Mouse (Mus musculus) layer of hippocampus, postnatal 25 days (tissue): ENCODE measurements at regions not wholly inside any gene's neighbourhood (a gene's known extent, or its start where the extent isn't known, plus 50 kb on each side); places are given as distances from the start of the nearest gene placed in this dataset.

Source experiments
- DNase-seq, 2 experiments: peaks; one replicate each; pipeline ENCODE4 v3.0.0; 2022; ENCODE audit warnings: mixed read lengths in 2 of 2, low spot score in 1 of 2; ENCODE audit errors: extremely low spot score in 1 of 2

- no peak for DNase-seq
These were observed 105.2 kb downstream of the Lrig3 start for GRCm38 (mm10) chr10:126070984-126071713.

GRCm38 (mm10) chr10:126071714-126072057, 105.7 kb downstream of the Lrig3 start:
- no peak for DNase-seq

- no peak for DNase-seq
These were observed 111.5 kb downstream of the Lrig3 start for GRCm38 (mm10) chr10:126077313-126077966.

- no peak for DNase-seq
These were observed 116.6 kb downstream of the Lrig3 start for GRCm38 (mm10) chr10:126082576-126082975.

DNA sequence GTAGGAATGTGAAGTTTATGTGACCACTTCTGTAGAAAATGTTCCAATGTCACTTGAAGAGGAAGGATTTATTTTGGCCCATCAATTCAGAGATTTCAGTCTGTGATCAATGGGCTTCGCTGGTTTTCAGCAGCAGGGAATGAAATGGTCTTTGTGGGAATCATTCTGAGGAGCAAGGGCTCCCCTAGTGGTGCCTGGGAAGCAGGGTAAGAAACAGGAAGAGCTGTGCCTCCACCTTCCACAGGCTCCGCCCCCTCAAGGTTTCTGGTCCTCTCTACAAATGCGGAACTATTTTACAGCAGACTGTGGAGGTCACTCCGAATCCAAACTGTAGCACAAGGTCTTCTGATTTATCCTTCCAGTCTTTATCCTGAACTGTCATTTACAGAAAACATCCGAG, 120.7 kb downstream of the Lrig3 start:
- no peak for DNase-seq

DNA sequence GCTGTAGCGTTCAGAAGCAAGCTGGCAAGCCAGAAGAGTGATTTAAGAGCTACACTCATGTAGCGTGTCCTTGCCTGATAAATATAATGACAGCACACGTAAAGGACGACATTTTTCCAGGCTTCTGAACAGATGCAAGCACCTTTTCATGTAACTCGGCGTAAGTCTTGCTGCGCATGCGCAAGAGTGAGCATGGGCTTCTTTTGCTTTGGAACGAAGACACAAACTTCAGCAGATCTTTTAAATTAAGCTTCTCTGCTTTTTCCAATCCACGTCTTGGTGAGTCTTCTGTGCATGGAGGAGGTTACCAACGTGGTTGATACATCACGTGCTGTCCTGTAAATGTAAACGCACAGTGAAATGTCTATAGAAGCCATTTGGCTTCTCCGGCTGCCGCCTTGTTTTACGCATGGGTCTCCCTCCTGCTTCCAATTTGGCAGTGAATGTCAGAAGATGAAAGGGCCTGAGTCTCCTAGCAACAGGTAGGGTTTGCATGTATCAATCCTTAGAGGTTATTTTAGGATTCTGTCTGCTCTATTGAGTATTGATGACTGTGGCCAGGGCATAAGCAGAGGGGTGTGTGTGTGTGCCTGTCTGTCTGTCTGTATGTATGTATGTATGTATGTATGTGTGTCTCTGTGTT, 128.4 kb downstream of the Lrig3 start:
- DNase-seq = no peak

- no peak for DNase-seq
These were observed 131.9 kb downstream of the Lrig3 start for GRCm38 (mm10) chr10:126097896-126098295.

DNA sequence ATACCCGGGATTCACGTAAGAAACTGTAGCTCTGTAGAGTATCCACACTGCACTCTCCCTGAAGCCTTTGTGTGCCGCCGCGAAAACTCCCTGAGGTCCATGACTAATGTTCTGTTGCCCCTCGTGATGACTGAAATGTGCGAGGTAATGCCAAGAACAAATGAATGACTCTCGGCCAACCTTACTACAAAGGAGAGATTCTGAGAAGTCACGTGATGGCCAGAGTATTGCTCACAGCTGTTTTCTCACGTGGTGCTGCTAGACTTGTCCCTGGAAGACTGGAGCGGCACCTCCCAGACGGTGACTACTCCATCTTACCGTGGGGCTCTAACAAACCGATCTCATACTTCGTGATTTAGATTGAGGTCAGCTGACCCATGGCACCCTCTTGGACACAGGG, 136.9 kb downstream of the Lrig3 start:
- DNase-seq = no peak

GRCm38 (mm10) chr10:126113106-126113505, 147.1 kb downstream of the Lrig3 start:
- no peak for DNase-seq

DNA sequence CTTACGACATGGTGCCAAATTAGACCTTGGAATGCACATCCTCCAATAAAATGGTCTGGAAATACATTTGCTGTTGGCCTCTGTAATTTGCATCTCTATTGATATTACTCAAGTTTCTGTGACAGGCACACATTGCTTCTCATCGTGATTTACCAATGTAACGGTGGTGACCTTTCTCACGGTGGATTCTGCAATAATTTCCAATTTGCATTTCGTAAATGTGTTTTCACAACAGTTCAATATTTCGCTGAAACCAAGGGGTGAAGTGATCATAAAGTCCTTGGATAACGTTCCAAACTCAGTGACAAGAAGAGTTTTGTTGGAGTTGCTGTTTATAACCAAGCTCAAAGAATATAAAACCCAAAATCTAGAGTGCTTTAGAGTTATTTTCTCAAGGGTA, 149.4 kb downstream of the Lrig3 start:
- no peak for DNase-seq

DNA sequence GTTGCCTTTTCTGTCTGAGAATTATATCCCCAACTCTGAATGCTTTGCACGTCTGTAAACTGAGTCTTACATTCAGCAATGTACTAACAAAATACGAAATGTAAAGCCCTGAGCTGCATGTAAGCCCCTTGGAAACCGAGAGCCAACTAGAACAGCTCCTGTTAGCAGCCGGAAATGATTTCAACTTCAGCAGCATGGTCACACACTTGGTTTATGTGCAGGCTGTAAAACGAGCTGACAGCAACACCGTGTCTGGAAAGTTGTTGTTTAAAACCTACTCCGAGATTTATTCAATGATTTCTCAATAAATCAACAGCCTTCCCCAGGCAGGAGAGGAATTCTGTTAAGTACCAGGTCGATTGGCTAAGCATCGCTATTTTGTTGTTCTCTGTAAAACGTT, 155.7 kb downstream of the Lrig3 start:
- DNase-seq = no peak

DNA sequence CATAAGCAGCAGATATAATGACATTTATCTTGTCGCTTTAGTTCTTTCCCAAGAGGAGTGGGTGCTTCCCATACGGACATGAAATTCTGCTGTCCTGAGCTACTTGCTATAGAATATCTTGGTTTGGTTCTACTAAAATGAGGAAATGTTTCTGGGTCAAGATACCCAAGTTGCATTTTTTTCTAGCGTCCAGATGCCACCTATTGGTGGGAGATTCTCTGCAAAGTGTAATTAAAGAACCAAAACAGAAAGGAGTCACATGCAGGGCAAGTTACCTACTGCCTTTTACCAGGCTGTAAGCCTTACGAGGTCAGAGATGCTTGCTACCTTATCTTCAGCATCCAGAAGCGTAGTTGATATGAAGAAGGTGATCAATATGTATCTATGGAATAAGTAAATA, 156.5 kb downstream of the Lrig3 start:
- DNase-seq = no peak

DNA sequence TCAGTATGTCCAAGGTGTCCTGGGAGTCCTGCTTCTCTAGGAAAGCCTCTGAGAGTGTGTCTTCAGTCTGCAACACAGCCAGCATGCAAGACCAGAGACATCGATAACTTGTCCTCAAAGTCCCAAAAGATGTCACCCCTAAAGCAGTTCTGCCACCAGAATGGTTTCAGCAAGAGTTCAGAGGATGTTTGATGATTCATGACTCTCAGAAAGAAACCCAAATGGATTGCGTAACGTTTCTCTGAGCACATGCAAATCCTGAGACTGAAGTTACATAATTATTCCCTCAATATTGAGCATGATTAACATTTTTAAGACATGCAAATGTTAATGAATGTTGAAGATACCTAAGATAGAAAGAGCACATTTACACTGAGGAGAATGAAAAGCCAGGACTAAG, 167.2 kb downstream of the Lrig3 start:
- no peak for DNase-seq

DNA sequence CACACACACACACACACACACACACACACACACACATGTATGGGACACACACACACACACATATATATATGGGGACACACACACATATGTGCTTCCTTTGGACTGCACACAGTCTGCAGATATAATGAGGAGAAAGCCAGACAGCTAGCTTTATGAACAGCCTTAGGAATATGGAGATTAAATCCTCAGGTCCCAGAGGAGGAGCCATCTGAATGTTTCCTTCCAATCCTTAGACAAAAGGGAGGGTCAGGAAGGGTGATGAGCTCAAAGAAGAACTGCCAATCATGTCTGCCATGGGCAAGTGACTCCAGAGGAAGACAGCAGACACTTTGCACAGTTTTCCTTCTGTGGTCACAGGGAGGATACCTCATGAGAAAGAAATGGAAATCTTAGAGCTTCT, 168.0 kb downstream of the Lrig3 start:
- DNase-seq = no peak

DNA sequence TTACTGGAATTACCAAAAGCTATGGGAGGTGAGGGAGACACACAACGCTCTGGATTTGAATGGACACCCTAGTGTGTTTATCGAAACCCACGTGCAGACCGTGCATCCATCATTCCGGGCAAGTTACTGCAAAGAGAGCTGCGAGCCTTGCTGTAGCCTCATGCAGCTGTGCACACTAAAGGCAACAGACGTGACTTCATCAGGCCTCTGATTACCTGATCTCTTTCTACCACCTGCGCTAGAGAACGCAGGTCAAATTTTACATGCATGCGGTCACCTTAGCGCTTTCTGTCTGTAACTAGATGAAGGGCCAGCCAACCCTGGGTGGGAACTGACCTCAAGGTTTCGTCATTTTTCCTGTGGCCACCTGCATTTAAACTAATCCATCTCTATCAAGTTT, 172.6 kb downstream of the Lrig3 start:
- DNase-seq = no peak

GRCm38 (mm10) chr10:126141586-126141985, 175.6 kb downstream of the Lrig3 start:
- no peak for DNase-seq

GRCm38 (mm10) chr10:126143833-126144232, 177.9 kb downstream of the Lrig3 start:
- DNase-seq = peak in 1 of 2 experiments; percentile 19

DNA sequence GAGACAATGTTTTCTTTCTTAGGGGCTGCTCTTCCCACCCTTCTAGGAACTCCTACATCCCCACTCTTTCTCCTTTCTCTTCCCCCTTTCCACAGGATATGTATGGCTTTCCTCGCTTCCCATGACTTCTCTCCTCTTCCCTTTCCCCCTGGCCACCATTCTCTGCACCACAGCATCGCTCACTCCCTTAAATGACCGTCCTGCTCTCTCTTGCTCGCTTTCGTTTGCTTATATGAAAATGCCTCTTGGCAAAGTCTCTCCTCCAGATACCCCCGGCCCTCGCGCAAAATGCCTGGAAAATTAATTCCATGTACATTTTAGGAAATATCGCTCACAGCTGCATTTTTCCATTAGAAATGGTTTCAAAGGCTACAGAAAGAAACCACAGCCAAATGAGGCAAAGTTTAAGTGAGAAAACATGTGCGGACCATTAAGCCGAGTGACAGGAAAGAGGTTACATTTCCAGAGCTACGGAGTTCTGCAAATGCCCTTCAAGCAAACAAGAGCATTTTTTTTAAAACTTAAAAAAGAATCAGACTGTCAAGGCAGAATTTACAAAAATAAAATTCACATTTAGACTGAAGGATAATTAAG, 178.7 kb downstream of the Lrig3 start:
- DNase-seq = no peak

GRCm38 (mm10) chr10:126157300-126157699, 191.3 kb downstream of the Lrig3 start:
- no peak for DNase-seq

DNA sequence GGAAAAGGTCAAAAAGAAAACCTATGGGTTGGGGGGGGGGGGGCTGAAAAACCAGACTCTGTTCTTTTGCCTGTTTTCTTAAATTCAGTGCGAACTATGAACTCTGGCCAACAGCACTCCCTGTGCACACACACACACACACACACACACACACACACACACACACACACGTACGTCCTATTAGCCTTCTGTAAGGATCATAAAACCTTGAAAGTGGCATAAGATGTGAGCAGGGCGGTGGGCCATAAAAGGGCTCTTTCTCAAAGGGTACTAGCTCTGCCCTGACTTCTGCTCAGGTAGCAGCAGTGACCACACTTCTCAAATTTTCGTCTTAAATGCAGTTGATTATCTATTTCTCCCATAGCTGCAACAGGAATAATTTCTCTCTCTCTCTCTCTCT, 199.2 kb downstream of the Lrig3 start:
- DNase-seq = no peak

- no peak for DNase-seq
These were observed 203.3 kb downstream of the Lrig3 start for GRCm38 (mm10) chr10:126169095-126169873.
